Mouse (Mus musculus): Measurements from ENCODE around the gene Lect2.

Gene Lect2

GRCm38 (mm10) chr13:56548401-56548800, at the start of gene Lect2:
Gene Lect2, minus strand, starts transcription at chr13:56548502.
- DNase-seq (ENCODE audit: extremely low read depth, low read depth, low spot score): no peak

- DNase-seq (ENCODE audit: extremely low read depth, low read depth, low spot score): no peak
Observed at GRCm38 (mm10) chr13:56597296-56597695, 49.0 kb upstream of the Lect2 start.

GRCm38 (mm10) chr13:56595246-56595645, 46.9 kb upstream of the Lect2 start:
- DNase-seq (ENCODE audit: extremely low read depth, low read depth, low spot score): no peak

GRCm38 (mm10) chr13:56593961-56594391, 45.7 kb upstream of the Lect2 start:
- no peak for DNase-seq (ENCODE audit: extremely low read depth, low read depth, low spot score)

- no peak for DNase-seq (ENCODE audit: extremely low read depth, low read depth, low spot score)
Observed at GRCm38 (mm10) chr13:56593196-56593595, 44.9 kb upstream of the Lect2 start.

GRCm38 (mm10) chr13:56591939-56592338, 43.6 kb upstream of the Lect2 start:
- no peak for DNase-seq (ENCODE audit: extremely low read depth, low read depth, low spot score)

GRCm38 (mm10) chr13:56591191-56591590, 42.9 kb upstream of the Lect2 start:
- no peak for DNase-seq (ENCODE audit: extremely low read depth, low read depth, low spot score)

- DNase-seq (ENCODE audit: extremely low read depth, low read depth, low spot score): no peak
Observed at GRCm38 (mm10) chr13:56590202-56590601, 41.9 kb upstream of the Lect2 start.

- no peak for DNase-seq (ENCODE audit: extremely low read depth, low read depth, low spot score)
Observed at GRCm38 (mm10) chr13:56588454-56589117, 40.3 kb upstream of the Lect2 start.

GRCm38 (mm10) chr13:56586046-56586445, 37.7 kb upstream of the Lect2 start:
- no peak for DNase-seq (ENCODE audit: extremely low read depth, low read depth, low spot score)

GRCm38 (mm10) chr13:56582720-56583119, 34.4 kb upstream of the Lect2 start:
- DNase-seq (ENCODE audit: extremely low read depth, low read depth, low spot score): no peak

GRCm38 (mm10) chr13:56581961-56582434, 33.7 kb upstream of the Lect2 start:
- no peak for DNase-seq (ENCODE audit: extremely low read depth, low read depth, low spot score)

- DNase-seq (ENCODE audit: extremely low read depth, low read depth, low spot score): no peak
Observed at GRCm38 (mm10) chr13:56581512-56581911, 33.2 kb upstream of the Lect2 start.

- DNase-seq (ENCODE audit: extremely low read depth, low read depth, low spot score): no peak
Observed at GRCm38 (mm10) chr13:56580450-56580849, 32.1 kb upstream of the Lect2 start.

GRCm38 (mm10) chr13:56578097-56578496, 29.8 kb upstream of the Lect2 start:
- DNase-seq (ENCODE audit: extremely low read depth, low read depth, low spot score): no peak

GRCm38 (mm10) chr13:56575701-56576321, 27.5 kb upstream of the Lect2 start:
- no peak for DNase-seq (ENCODE audit: extremely low read depth, low read depth, low spot score)

- DNase-seq (ENCODE audit: extremely low read depth, low read depth, low spot score): no peak
Observed at GRCm38 (mm10) chr13:56575074-56575473, 26.8 kb upstream of the Lect2 start.

- no peak for DNase-seq (ENCODE audit: extremely low read depth, low read depth, low spot score)
Observed at GRCm38 (mm10) chr13:56571645-56572044, 23.3 kb upstream of the Lect2 start.

- no peak for DNase-seq (ENCODE audit: extremely low read depth, low read depth, low spot score)
Observed at GRCm38 (mm10) chr13:56566336-56566735, 18.0 kb upstream of the Lect2 start.

- DNase-seq (ENCODE audit: extremely low read depth, low read depth, low spot score): no peak
Observed at GRCm38 (mm10) chr13:56563075-56563474, 14.8 kb upstream of the Lect2 start.

GRCm38 (mm10) chr13:56561129-56561528, 12.8 kb upstream of the Lect2 start:
- no peak for DNase-seq (ENCODE audit: extremely low read depth, low read depth, low spot score)

GRCm38 (mm10) chr13:56559841-56560370, 11.6 kb upstream of the Lect2 start:
- no peak for DNase-seq (ENCODE audit: extremely low read depth, low read depth, low spot score)
